13 mouse cellular contexts compared by ENCODE assay signal in the genomic region with DNA sequence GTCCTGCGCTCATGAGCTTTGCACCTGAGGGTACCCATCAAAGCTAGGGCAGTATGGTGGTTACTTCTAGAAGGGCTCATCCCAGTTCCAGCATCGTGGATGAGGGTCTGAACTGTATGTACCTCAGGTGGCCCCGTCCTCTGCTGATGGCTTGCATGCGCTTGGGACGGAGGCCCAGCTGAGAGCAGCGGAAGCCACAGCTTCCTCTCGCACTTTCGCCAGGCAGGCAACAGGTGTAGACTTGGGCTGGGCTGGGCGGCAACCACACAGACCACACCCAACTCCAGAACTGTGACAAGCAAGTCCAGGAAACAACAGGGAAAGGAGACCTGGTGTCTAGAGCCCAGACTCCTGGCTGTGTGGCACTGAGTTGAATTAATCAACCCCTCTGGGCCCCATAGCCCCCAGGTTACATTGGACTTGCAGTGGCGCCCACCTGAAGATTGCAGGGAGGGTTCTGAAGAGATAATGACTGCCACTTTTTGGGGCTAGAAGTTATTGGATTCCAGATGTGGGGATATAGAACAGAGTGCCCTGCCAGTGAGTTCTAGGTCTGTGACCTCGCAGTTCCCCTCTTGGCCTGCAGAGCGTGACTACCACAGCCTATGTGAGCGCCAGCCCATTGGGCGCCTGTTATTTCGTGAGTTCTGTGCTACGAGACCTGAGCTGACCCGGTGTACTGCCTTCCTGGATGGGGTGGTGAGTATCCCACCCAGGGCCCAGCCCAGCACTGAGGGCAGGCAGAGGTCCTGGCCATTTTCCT. TPM values are rescaled to one million over a fixed set of nuclear protein-coding genes. Genes with fewer than 3 reads are reported as not detected.
DNase-seq lines count a peak whose midpoint lies in the region; ATAC-seq and TF ChIP-seq lines count a peak whose summit lies in the region.
"Had no signal": no experiment of that assay in that cellular context is flagged by ENCODE, and none has a peak within 500 bp of the region (broad histone marks: within the 10 kb centered on the region; RNA-seq: fewer than 3 reads in every experiment).

No protein-coding gene starts in this region.

- peak overlapping the region; percentile 15 for H3K4me2 ChIP-seq in liver, embryonic 16.5 days (ENCODE audit: low read depth, low read length)
- no peak overlapping the region for H3K4me2 ChIP-seq in forebrain, embryonic 15.5 days (replicated peaks)
- H3K4me2 ChIP-seq: lung, embryonic 15.5 days; neural tube, embryonic 13.5 days had no signal

- no peak overlapping the region for H3K4me3 ChIP-seq in left cerebral cortex, adult 2 months
- H3K4me3 ChIP-seq in liver, embryonic 16.5 days (ENCODE audit: low read depth, low read length), result no peak overlapping the region
- H3K4me3 ChIP-seq in thymus, adult 2 months (ENCODE audit: control insufficient read depth, insufficient read depth, low read length), result no peak overlapping the region
- no peak overlapping the region for H3K4me3 ChIP-seq in forebrain, embryonic 15.5 days
- no peak overlapping the region for H3K4me3 ChIP-seq in embryonic facial prominence, embryonic 10.5 days
- H3K4me3 ChIP-seq: lung, embryonic 15.5 days; neural tube, embryonic 13.5 days had no signal

- peaks cover 42% of the 10 kb centered on the region for H3K4me1 ChIP-seq in liver, embryonic 16.5 days (ENCODE audit: control insufficient read depth, low read depth, low read length)
- peaks cover 47% of the 10 kb centered on the region for H3K4me1 ChIP-seq in thymus, adult 2 months (replicated peaks; ENCODE audit: control insufficient read depth, insufficient read depth, low read length)
- H3K4me1 ChIP-seq in forebrain, embryonic 15.5 days, result peaks cover 22% of the 10 kb centered on the region
- H3K4me1 ChIP-seq in embryonic facial prominence, embryonic 10.5 days, result peaks cover 28% of the 10 kb centered on the region

- no peak for ATAC-seq in liver, embryonic 16.5 days (ENCODE audit: low read depth)
- no peak for ATAC-seq in forebrain, embryonic 15.5 days (replicated peaks)

- DNase-seq in left cerebral cortex, adult 2 months (ENCODE audit: extremely low spot score in 1 of 2, low spot score in 2 of 2), result no peak
- no peak for DNase-seq in left cerebral cortex, adult 9 months (ENCODE audit: low spot score in 2 of 2)
- DNase-seq in R1 (ENCODE audit: low read depth, low spot score), result peak; percentile 61
- peak; percentile 79 for DNase-seq in thymus, adult 2 months
- no peak for DNase-seq in ovary, postnatal 10 days (ENCODE audit: low spot score)
- no peak for DNase-seq in embryonic facial prominence, embryonic 10.5 days (ENCODE audit: low spot score)
- DNase-seq: embryo, embryonic 11 days had no signal

- no peaks in the 10 kb centered on the region for H3K27me3 ChIP-seq in liver, embryonic 16.5 days (ENCODE audit: control insufficient read depth, insufficient read depth, low read depth, low read length)
- H3K27me3 ChIP-seq in thymus, adult 2 months (ENCODE audit: control insufficient read depth, insufficient read depth, low read length), result no peaks in the 10 kb centered on the region
- H3K27me3 ChIP-seq in forebrain, embryonic 15.5 days, result no peaks in the 10 kb centered on the region
- no peaks in the 10 kb centered on the region for H3K27me3 ChIP-seq in embryonic facial prominence, embryonic 10.5 days (replicated peaks; ENCODE audit: low read depth, poor library complexity, severe bottlenecking)
- H3K27me3 ChIP-seq: lung, embryonic 15.5 days; neural tube, embryonic 13.5 days had no signal

- no peak overlapping the region for H3K27ac ChIP-seq in left cerebral cortex, adult 2 months
- H3K27ac ChIP-seq in liver, embryonic 16.5 days (ENCODE audit: low read length), result peak overlapping the region; percentile 37
- peak overlapping the region; percentile 64 for H3K27ac ChIP-seq in thymus, adult 2 months (ENCODE audit: control insufficient read depth, insufficient read depth, low read length)
- no peak overlapping the region for H3K27ac ChIP-seq in forebrain, embryonic 15.5 days (replicated peaks)
- H3K27ac ChIP-seq in embryonic facial prominence, embryonic 10.5 days (replicated peaks), result no peak overlapping the region
- H3K27ac ChIP-seq: lung, embryonic 15.5 days; neural tube, embryonic 13.5 days had no signal

- WGBS in liver, embryonic 16.5 days (ENCODE audit: insufficient replicate concordance), result 65% methylated on average over 17 of the region's 17 CpGs
- WGBS in thymus, adult 2 months, result 47% methylated on average over 17 of the region's 17 CpGs
- WGBS in forebrain, embryonic 15.5 days, result 90% methylated on average over 17 of the region's 17 CpGs
- WGBS in embryonic facial prominence, embryonic 10.5 days, result 93% methylated on average over 17 of the region's 17 CpGs

- H3K9me3 ChIP-seq in liver, embryonic 16.5 days (replicated peaks; ENCODE audit: control insufficient read depth, low read length), result no peaks in the 10 kb centered on the region
- no peaks in the 10 kb centered on the region for H3K9me3 ChIP-seq in forebrain, embryonic 15.5 days
- H3K9me3 ChIP-seq in embryonic facial prominence, embryonic 10.5 days, result no peaks in the 10 kb centered on the region
- H3K9me3 ChIP-seq: lung, embryonic 15.5 days; neural tube, embryonic 13.5 days had no signal

- no peak overlapping the region for H3K9ac ChIP-seq in liver, embryonic 16.5 days (ENCODE audit: low read depth, low read length)
- H3K9ac ChIP-seq in forebrain, embryonic 15.5 days (replicated peaks), result no peak overlapping the region
- H3K9ac ChIP-seq: lung, embryonic 15.5 days; neural tube, embryonic 13.5 days had no signal

- intact Hi-C loops in left cerebral cortex, adult 2 months (cut with DNase I), result no loop called here

- peaks cover 43% of the 10 kb centered on the region for H3K36me3 ChIP-seq in liver, embryonic 16.5 days (ENCODE audit: control insufficient read depth, insufficient read depth)
- H3K36me3 ChIP-seq in thymus, adult 2 months (ENCODE audit: control insufficient read depth, insufficient read depth, low read length), result peaks cover 50% of the 10 kb centered on the region
- H3K36me3 ChIP-seq in forebrain, embryonic 15.5 days, result peaks cover 45% of the 10 kb centered on the region
- H3K36me3 ChIP-seq in embryonic facial prominence, embryonic 10.5 days (replicated peaks), result peaks cover 70% of the 10 kb centered on the region

- peak; percentile 5; the same call in 1 of the 2 replicates for TF ChIP-seq CTCF in left cerebral cortex, adult 2 months (IDR thresholded peaks at IDR 0.05)
- TF ChIP-seq CTCF in thymus, adult 2 months (IDR thresholded peaks at IDR 0.05; ENCODE audit: borderline replicate concordance, control insufficient read depth, extremely low read depth, insufficient read depth, low read length, poor library complexity), result no peak

- TF ChIP-seq POLR2A in thymus, adult 2 months (IDR thresholded peaks at IDR 0.05; ENCODE audit: control insufficient read depth, extremely low read depth, insufficient read depth, low read length, poor library complexity), result no peak

RNA-seq across cellular contexts. Expression of a gene that starts 5.0 kb away (rescaled TPM):
- 10 to 100 TPM; 61.2 to 66.2 TPM for total RNA-seq in left cerebral cortex, adult 2 months (2021)
- 10.4 and 12.1 TPM in 2 replicates for polyA plus RNA-seq in liver, embryonic 16.5 days (2015; fragmentation: Nextera tagmentation; extraction: Ambion mirVana)
- 228 and 238 TPM in 2 replicates for polyA plus RNA-seq in thymus, adult 2 months (2012; rRNA removed)
- 46.1 and 47.6 TPM in 2 replicates for polyA plus RNA-seq in forebrain, embryonic 15.5 days (2015; fragmentation: Nextera tagmentation; extraction: Ambion mirVana)
- 65.2 and 65.6 TPM in 2 replicates for polyA plus RNA-seq in embryonic facial prominence, embryonic 10.5 days (2016; fragmentation: Nextera tagmentation; extraction: Ambion mirVana)

RNA-seq across cellular contexts. Expression of a gene that starts 14.2 kb away (rescaled TPM):
- total RNA-seq in left cerebral cortex, adult 2 months (2021), result 10 to 100 TPM; 77.6 to 80.2 TPM
- polyA plus RNA-seq in liver, embryonic 16.5 days (2015; fragmentation: Nextera tagmentation; extraction: Ambion mirVana), result not detected in 2 replicates
- 33.8 and 52.2 TPM in 2 replicates for polyA plus RNA-seq in thymus, adult 2 months (2012; rRNA removed)
- 3.2 and 3.4 TPM in 2 replicates for polyA plus RNA-seq in forebrain, embryonic 15.5 days (2015; fragmentation: Nextera tagmentation; extraction: Ambion mirVana)
- 0.54 TPM in 2 replicates for polyA plus RNA-seq in embryonic facial prominence, embryonic 10.5 days (2016; fragmentation: Nextera tagmentation; extraction: Ambion mirVana)

RNA-seq across cellular contexts. Expression of a gene that starts 23.3 kb away (rescaled TPM):
- 1 to 10 TPM in 1 of 2 experiments, under 1 TPM in 1; 0.95 to 1.3 TPM for total RNA-seq in left cerebral cortex, adult 2 months (2021)
- polyA plus RNA-seq in liver, embryonic 16.5 days (2015; fragmentation: Nextera tagmentation; extraction: Ambion mirVana), result 147 and 184 TPM in 2 replicates
- 0.39 and 1.6 TPM in 2 replicates for polyA plus RNA-seq in thymus, adult 2 months (2012; rRNA removed)
- 0.09 TPM in 1 of 2 replicates, not detected in the other for polyA plus RNA-seq in forebrain, embryonic 15.5 days (2015; fragmentation: Nextera tagmentation; extraction: Ambion mirVana)
- 0.13 TPM in 1 of 2 replicates, not detected in the other for polyA plus RNA-seq in embryonic facial prominence, embryonic 10.5 days (2016; fragmentation: Nextera tagmentation; extraction: Ambion mirVana)
- total RNA-seq: gastrocnemius, postnatal 36 days had no signal
- polyA plus RNA-seq: neural tube, embryonic 13.5 days had no signal

RNA-seq across cellular contexts. Expression of a gene that starts 34.8 kb away (rescaled TPM):
- not detected for total RNA-seq in left cerebral cortex, adult 2 months (2021)
- polyA plus RNA-seq in liver, embryonic 16.5 days (2015; fragmentation: Nextera tagmentation; extraction: Ambion mirVana), result not detected in 2 replicates
- not detected in 2 replicates for polyA plus RNA-seq in thymus, adult 2 months (2012; rRNA removed)
- 0.63 TPM in 1 of 2 replicates, not detected in the other for polyA plus RNA-seq in forebrain, embryonic 15.5 days (2015; fragmentation: Nextera tagmentation; extraction: Ambion mirVana)
- not detected in 2 replicates for polyA plus RNA-seq in embryonic facial prominence, embryonic 10.5 days (2016; fragmentation: Nextera tagmentation; extraction: Ambion mirVana)
- total RNA-seq: adrenal gland, postnatal 14 days; gastrocnemius, postnatal 36 days had no signal
- polyA plus RNA-seq: lung, embryonic 15.5 days; neural tube, embryonic 13.5 days had no signal

RNA-seq across cellular contexts. Expression of a gene that starts 38.1 kb away (rescaled TPM):
- 100 to 1,000 TPM; 303 to 325 TPM for total RNA-seq in left cerebral cortex, adult 2 months (2021)
- 6.1 and 7.7 TPM in 2 replicates for polyA plus RNA-seq in liver, embryonic 16.5 days (2015; fragmentation: Nextera tagmentation; extraction: Ambion mirVana)
- 7.8 and 9.8 TPM in 2 replicates for polyA plus RNA-seq in thymus, adult 2 months (2012; rRNA removed)
- polyA plus RNA-seq in forebrain, embryonic 15.5 days (2015; fragmentation: Nextera tagmentation; extraction: Ambion mirVana), result 732 and 750 TPM in 2 replicates
- 412 and 419 TPM in 2 replicates for polyA plus RNA-seq in embryonic facial prominence, embryonic 10.5 days (2016; fragmentation: Nextera tagmentation; extraction: Ambion mirVana)

Comparison
In these comparisons a context has a peak if more than half of its experiments do, and no peak if none do; other contexts are left out.
1. DNase-seq: peak in R1 (single experiment) and thymus, adult 2 months (single experiment); none in left cerebral cortex, adult 2 months (0 of 2), left cerebral cortex, adult 9 months (0 of 2), ovary, postnatal 10 days (single experiment) and embryonic facial prominence, embryonic 10.5 days (single experiment).
2. H3K27ac ChIP-seq: peak in liver, embryonic 16.5 days (single experiment) and thymus, adult 2 months (single experiment); none in left cerebral cortex, adult 2 months (single experiment), forebrain, embryonic 15.5 days (single experiment) and embryonic facial prominence, embryonic 10.5 days (single experiment).
3. RNA of a gene that starts 23.3 kb away (polyA plus RNA-seq): 147 to 184 TPM in liver, embryonic 16.5 days; 0.39 to 1.6 TPM in thymus, adult 2 months, 0.09 TPM in forebrain, embryonic 15.5 days and 0.13 TPM in embryonic facial prominence, embryonic 10.5 days; every median in the first group is over 10 times any median in the second.